Mouse (Mus musculus): ENCODE results near the gene Armh2.
"Not testable (repeated sequence)": the region's sequence is repeated elsewhere in the genome, so short reads cannot be mapped to it uniquely, and the experiment has no call there.

Gene Armh2

GRCm38 (mm10) chr13:24759451-24759850 lies 18.4 kb downstream of the Armh2 start:
- DNase-seq = no peak

- no peak for DNase-seq
These were observed 19.4 kb downstream of the Armh2 start for GRCm38 (mm10) chr13:24760351-24760870.

GRCm38 (mm10) chr13:24761083-24761402 lies 20.0 kb downstream of the Armh2 start:
- no peak for DNase-seq

- peak; percentile 85 to 90 for DNase-seq
These were observed 20.6 kb downstream of the Armh2 start, which contains the start of gene Gmnn for GRCm38 (mm10) chr13:24761403-24762227. Gene Gmnn (minus strand): TSS chr13:24761923.

- no peak for DNase-seq
These were observed 21.2 kb downstream of the Armh2 start for GRCm38 (mm10) chr13:24762254-24762653.

GRCm38 (mm10) chr13:24767809-24768208 lies 26.8 kb downstream of the Armh2 start:
- DNase-seq = not testable (repeated sequence)

GRCm38 (mm10) chr13:24771482-24771881 lies 30.4 kb downstream of the Armh2 start:
- not testable (repeated sequence) for DNase-seq

- peak in 1 of 2 experiments; percentile 45 for DNase-seq
These were observed 35.3 kb downstream of the Armh2 start for GRCm38 (mm10) chr13:24776146-24776844.

GRCm38 (mm10) chr13:24778026-24778425 lies 37.0 kb downstream of the Armh2 start:
- DNase-seq = no peak

GRCm38 (mm10) chr13:24778706-24779380 lies 37.8 kb downstream of the Armh2 start:
- no peak for DNase-seq

GRCm38 (mm10) chr13:24781916-24782315 lies 40.9 kb downstream of the Armh2 start:
- DNase-seq = no peak

GRCm38 (mm10) chr13:24786014-24786490 lies 45.0 kb downstream of the Armh2 start:
- DNase-seq = peak in 1 of 2 experiments; percentile 19

- no peak for DNase-seq
These were observed 46.4 kb downstream of the Armh2 start for GRCm38 (mm10) chr13:24787477-24787876.

- DNase-seq = no peak
These were observed 50.3 kb downstream of the Armh2 start for GRCm38 (mm10) chr13:24791349-24791748.

- no peak for DNase-seq
These were observed 51.5 kb downstream of the Armh2 start for GRCm38 (mm10) chr13:24792411-24793045.

Measured in spleen, adult 18-20 months (tissue).